1 mouse cellular context compared by ENCODE assay signal in genomic region chr4:130188806-130189297, GRCm38 (mm10).
TF ChIP-seq lines count a peak whose summit lies in the region.

No protein-coding gene starts in this region.

TF ChIP-seq in MEL, 35 proteins besides CTCF, POLR2A, EP300 and RAD21 (continued from another document):
- TF ChIP-seq POLR2AphosphoS2 (IDR thresholded peaks at IDR 0.05; ENCODE audit: low read length) = no peak
- TF ChIP-seq E2F4 (IDR thresholded peaks at IDR 0.05; ENCODE audit: borderline replicate concordance, low read depth, low read length) = no peak
- no peak for TF ChIP-seq TBP (IDR thresholded peaks at IDR 0.05; ENCODE audit: low read depth, low read length)
- no peak; the same call in 1 of the 2 replicates for TF ChIP-seq GABPA (IDR thresholded peaks at IDR 0.05; ENCODE audit: low read depth, low read length)
- peak; percentile 95 for TF ChIP-seq SMC3 (IDR thresholded peaks at IDR 0.05; ENCODE audit: low read depth, low read length)
- no peak for TF ChIP-seq ZMIZ1 (IDR thresholded peaks at IDR 0.05; ENCODE audit: low read depth, low read length)
- no peak for TF ChIP-seq UBTF (IDR thresholded peaks at IDR 0.05; ENCODE audit: borderline replicate concordance, insufficient read depth, low read depth, low read length)
